Mouse (Mus musculus): Measurements from ENCODE around the gene Smc1a. TPM values are rescaled to one million over a fixed set of nuclear protein-coding genes. Genes with fewer than 3 reads are reported as not detected.

Smc1a gene
- 107 and 116 TPM in 2 replicates for polyA plus RNA-seq (2015; fragmentation: Nextera tagmentation; extraction: Ambion mirVana)

DNA sequence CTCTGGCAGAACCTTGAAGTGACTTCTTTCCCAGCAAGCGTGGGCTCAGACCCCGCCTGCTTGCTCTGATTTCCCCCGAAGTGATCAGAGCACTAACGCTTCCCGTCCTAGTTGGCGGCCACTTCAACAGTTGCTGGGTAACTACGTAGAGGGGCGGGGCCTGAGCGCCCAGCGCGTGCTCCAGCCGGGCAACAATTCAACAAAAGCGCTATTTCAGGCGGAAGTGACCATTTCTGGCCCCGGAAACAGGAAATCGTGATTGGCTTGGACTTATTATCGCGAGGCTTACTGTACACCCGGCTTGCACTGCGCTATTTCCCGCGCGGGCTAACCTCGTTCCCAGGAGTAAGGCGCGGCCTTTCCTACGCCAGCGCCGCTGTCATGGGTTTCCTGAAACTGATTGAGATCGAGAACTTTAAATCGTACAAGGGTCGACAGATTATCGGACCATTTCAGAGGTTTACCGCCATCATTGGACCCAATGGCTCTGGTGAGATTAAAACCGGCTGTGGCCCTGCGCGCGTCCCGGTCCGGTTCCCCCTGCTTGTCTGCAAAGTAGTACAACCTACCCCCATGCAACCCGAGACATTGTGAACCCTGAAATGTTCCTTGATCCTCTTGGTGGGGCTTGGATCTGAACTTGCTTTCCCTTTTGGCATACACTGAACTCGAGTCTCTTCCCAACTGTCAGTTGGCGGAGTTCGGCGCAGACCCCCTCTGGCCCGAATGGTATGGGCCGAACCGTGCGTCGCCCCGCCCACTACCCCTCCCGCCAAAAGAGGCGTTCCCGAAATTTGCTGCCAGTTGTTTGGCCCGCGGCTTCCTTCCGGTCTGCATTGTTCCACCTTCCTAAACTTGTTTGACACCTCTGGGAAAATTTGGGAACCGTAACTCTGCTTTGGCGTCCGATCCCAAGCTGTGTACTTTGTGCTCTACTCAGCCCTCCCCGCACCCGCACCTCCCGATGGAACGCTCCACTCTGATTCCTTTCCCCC is at the start of gene Smc1a, which contains the start of gene Ribc1:
Smc1a (plus strand) TSS at position 278 of the 995 bp plus-strand sequence.
Ribc1 (minus strand) TSS at position 145 of the 995 bp plus-strand sequence.
- Histone ChIP-seq H3K4me1 (peaks cover 6% of the 10 kb centered on the region; the same call in 1 of the 2 replicates), H3K4me3 (peak within 1 kb of the TSS; percentile 62), H3K36me3 (no peaks in the 10 kb centered on the region), H3K27ac (peak within 1 kb of the TSS; percentile 92), H3K9ac (peak within 1 kb of the TSS; percentile 70), H3K4me2 (peak within 1 kb of the TSS; percentile 58), H3K9me3 (no peaks in the 10 kb centered on the region), H3K27me3 (peaks cover 10% of the 10 kb centered on the region)
- WGBS = 16% methylated on average over 64 of the region's 64 CpGs
- ATAC-seq (ENCODE audit: borderline replicate concordance, extremely low read depth, low FRiP score, low TSS enrichment) = peak; percentile 98

DNA sequence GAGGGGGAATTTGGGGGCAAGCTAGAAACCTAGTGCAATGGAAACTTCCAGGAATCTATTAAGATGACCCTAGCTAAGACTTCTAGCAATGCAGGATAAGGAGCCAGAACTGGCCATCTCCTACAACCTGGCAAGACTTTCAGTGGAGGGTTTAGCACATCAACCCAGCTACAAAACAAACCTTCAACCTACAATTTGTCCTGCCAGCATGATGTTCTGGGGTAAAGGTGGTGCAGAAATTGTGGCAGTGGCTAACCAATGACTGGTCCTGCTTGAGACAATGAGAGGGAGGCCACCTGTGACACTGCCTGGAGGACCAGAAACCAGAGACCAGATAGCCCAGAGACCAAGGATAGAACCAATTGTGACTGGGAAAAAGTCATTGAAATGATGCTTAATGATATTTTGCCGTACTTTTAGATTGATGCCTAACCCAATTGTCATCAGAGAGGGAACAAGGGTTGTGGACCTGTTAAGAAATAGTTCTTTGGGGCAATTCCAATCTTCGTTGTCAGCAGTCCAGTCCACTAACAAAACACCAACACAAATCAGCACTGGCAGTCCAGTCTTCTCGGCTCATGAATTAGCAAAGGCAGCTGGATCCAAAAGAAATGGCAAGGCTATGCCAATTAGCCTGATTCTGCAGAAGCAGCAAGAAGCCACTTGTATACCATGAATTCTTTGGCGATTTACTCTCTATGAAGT is 17.1 kb upstream of the Smc1a start:
- 65% methylated on average over 4 of the region's 4 CpGs for WGBS
- no peak for ATAC-seq (ENCODE audit: borderline replicate concordance, extremely low read depth, low FRiP score, low TSS enrichment)
- peaks cover 31% of the 10 kb centered on the region; the same call in 1 of the 2 replicates for H3K27me3 ChIP-seq
- no peak overlapping the region for H3K4me3 ChIP-seq
- no peak overlapping the region for H3K4me2 ChIP-seq
- H3K27ac ChIP-seq = no peak overlapping the region
- H3K4me1 ChIP-seq = no peaks in the 10 kb centered on the region
- peaks cover 5% of the 10 kb centered on the region; the same call in 1 of the 2 replicates for H3K36me3 ChIP-seq
- H3K9me3 ChIP-seq = no peaks in the 10 kb centered on the region
- no peak overlapping the region for H3K9ac ChIP-seq

DNA sequence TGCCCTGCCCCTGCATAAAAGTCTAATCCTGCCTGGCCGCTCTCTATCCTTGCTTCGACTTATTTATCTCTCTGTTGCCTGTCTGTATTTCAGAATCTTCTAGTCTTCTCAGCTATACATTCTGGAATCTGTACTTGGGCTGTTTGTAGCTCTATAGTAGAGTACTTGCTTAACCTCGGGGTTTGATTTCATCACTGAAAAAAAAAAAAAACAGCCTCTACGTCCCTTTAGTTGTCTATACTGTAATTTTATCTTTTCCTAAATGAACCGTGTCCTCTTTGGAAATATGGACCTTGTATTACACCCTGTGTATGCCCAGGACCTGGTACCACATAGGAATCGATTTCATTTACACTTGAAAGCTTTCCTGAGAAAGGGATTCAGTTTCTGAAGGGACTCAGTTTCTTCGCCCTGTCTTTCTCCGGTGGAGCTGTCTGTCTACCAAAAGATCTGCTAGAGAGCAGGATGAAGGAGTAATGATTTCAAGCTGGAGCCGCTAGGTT is 15.0 kb upstream of the Smc1a start:
- H3K4me2 ChIP-seq = peak overlapping the region; percentile 61
- ATAC-seq (ENCODE audit: borderline replicate concordance, extremely low read depth, low FRiP score, low TSS enrichment) = no peak
- WGBS = 29% methylated on average over 9 of the region's 9 CpGs
- no peak overlapping the region for H3K27ac ChIP-seq
- peak overlapping the region; percentile 49 for H3K4me3 ChIP-seq
- no peak overlapping the region for H3K9ac ChIP-seq
- peaks cover 7% of the 10 kb centered on the region; the same call in 1 of the 2 replicates for H3K36me3 ChIP-seq
- peaks cover 31% of the 10 kb centered on the region; the same call in 1 of the 2 replicates for H3K27me3 ChIP-seq
- H3K4me1 ChIP-seq = no peaks in the 10 kb centered on the region
- no peaks in the 10 kb centered on the region for H3K9me3 ChIP-seq

DNA sequence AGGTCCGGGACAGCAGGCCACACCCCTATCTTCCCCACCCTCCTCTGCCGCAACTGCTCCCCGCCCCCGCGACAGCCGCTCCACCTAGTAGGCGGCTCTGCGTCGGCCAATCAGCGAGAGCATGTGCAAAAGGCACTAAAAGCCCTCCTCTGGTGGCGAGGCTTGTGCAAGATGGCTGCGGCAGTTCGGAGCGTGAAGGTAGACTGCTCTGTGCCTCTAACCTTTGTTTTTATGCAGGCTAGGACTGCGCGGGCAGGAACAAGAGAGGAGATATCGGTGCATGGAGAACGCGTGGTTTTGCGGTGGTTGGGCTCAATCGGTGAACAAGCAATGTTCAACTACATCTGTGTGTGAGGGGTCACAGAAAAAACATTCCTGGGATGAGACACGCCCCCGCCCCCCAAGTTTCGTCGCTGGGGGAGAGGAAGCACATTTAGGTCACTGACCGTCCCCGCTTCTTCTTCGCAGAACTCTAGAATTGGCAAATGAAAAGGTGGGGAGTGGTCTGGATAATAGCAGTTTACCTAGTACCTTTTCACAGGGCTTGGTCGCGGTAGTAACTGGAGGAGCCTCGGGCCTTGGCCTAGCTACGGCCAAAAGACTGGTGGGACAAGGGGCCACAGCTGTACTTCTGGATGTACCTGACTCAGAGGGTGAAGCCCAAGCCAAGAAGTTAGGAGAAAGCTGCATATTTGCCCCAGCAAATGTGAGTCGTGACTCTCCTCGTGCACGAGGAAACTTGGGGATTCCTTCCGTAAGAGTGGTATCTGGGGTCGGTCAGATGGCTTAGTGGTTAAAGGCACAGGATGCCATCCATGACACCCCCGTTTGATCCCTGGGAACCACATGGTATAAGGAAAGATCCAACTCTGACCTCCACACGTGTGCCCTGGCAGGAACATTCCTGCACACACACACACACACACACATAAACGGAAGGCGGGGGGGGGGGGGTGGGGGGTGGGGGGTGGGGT is 14.2 kb upstream of the Smc1a start, which contains the start of gene Hsd17b10:
Hsd17b10 (plus strand) TSS at position 109 of the 974 bp plus-strand sequence.
- H3K4me2 ChIP-seq = peak within 1 kb of the TSS; percentile 61

DNA sequence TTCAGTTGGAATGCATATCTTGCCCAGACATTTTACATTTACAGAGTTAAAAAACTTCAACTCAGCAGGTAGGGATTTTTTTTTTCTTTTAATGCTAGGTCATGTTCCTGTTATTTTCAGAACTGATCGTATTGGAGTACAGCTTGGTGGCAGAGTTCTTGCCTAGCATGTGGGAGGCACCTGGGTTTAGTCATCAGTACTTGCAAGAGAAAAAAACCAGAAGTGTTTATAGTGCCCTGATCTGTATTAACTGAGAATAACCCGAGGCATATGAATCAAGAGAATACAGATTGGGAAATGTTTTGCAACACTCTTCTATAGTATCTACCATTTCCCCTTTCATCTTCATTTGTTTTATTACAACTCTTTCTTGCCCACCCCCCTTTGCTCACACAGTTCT is 13.4 kb upstream of the Smc1a start:
- H3K9me3 ChIP-seq = no peaks in the 10 kb centered on the region
- no peaks in the 10 kb centered on the region for H3K4me1 ChIP-seq
- peaks cover 30% of the 10 kb centered on the region; the same call in 1 of the 2 replicates for H3K27me3 ChIP-seq
- no peak overlapping the region for H3K27ac ChIP-seq
- WGBS = 68% methylated on average over 2 of the region's 2 CpGs
- peaks cover 7% of the 10 kb centered on the region; the same call in 1 of the 2 replicates for H3K36me3 ChIP-seq
- 0 out of 2 replicates have a peak overlapping the region, but pooled peaks have one; percentile 49 for H3K4me3 ChIP-seq
- no peak for ATAC-seq (ENCODE audit: borderline replicate concordance, extremely low read depth, low FRiP score, low TSS enrichment)
- H3K4me2 ChIP-seq = peak overlapping the region; percentile 61; the same call in 1 of the 2 replicates
- H3K9ac ChIP-seq = no peak overlapping the region

More for the DNA sequence above, 14.2 kb upstream of the Smc1a start, which contains the start of gene Hsd17b10:
- Histone ChIP-seq H3K27ac (peak within 1 kb of the TSS; percentile 64), H3K4me3 (peak within 1 kb of the TSS; percentile 49), H3K36me3 (peaks cover 7% of the 10 kb centered on the region; the same call in 1 of the 2 replicates), H3K27me3 (peaks cover 28% of the 10 kb centered on the region; the same call in 1 of the 2 replicates), H3K9ac (peak within 1 kb of the TSS; percentile 44), H3K9me3 (no peaks in the 10 kb centered on the region), H3K4me1 (no peaks in the 10 kb centered on the region)
- ATAC-seq (ENCODE audit: borderline replicate concordance, extremely low read depth, low FRiP score, low TSS enrichment) = peak; percentile 97
- WGBS = 20% methylated on average over 40 of the region's 41 CpGs

DNA sequence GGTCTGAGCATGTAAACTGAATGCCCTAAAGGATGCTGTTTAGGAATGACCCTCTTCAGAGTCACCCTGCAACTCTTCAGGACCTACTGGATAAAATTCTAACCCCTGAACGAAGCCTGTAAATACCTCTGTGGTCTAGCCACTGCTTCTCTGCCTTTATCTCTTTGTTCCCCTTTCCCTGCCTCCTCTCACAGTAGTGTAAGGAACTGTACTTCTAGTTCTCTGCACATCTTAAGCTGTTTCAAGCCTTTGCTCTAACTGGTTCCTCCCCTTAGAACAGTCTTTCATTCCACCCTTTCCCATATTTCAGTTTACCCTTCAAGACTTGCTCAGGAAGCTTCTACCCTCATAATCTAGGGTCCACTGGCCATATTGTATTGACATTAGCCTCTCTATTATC is 8.4 kb upstream of the Smc1a start:
- 68% methylated on average over 1 of the region's 1 CpGs for WGBS
- Histone ChIP-seq H3K4me2 (no peak overlapping the region), H3K4me1 (no peaks in the 10 kb centered on the region), H3K4me3 (no peak overlapping the region), H3K36me3 (peaks cover 7% of the 10 kb centered on the region; the same call in 1 of the 2 replicates), H3K27me3 (peaks cover 16% of the 10 kb centered on the region; the same call in 1 of the 2 replicates), H3K9ac (no peak overlapping the region), H3K9me3 (no peaks in the 10 kb centered on the region), H3K27ac (no peak overlapping the region)
- ATAC-seq (ENCODE audit: borderline replicate concordance, extremely low read depth, low FRiP score, low TSS enrichment) = no peak

DNA sequence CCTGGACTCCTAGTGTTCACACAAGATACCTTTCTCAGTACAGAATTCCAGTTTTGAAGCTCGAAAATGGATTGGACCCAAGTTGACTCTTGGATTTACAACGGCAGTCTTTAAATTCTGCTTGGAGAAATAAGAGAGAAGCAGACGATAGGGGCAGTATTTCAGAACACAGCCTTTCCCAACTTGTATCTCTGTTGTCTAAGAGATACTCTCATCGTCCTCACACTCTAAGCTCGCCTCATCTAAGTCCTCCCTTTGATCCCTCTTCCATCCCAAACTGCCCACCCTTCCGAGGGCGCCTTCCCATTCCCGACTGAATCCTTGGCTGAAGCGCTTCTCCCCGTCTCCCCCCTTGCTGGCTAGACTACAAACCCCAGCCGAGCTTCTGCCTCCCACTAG is 477 bp upstream of the Smc1a start:
- Histone ChIP-seq H3K4me3 (peak overlapping the region; percentile 62), H3K9me3 (no peaks in the 10 kb centered on the region), H3K9ac (peak overlapping the region; percentile 61), H3K4me2 (peak overlapping the region; percentile 57), H3K36me3 (no peaks in the 10 kb centered on the region), H3K27ac (peak overlapping the region; percentile 92), H3K27me3 (peaks cover 12% of the 10 kb centered on the region), H3K4me1 (peaks cover 6% of the 10 kb centered on the region; the same call in 1 of the 2 replicates)
- peak; percentile 49; the same call in 1 of the 2 replicates for ATAC-seq (ENCODE audit: borderline replicate concordance, extremely low read depth, low FRiP score, low TSS enrichment)
- WGBS = 11% methylated on average over 11 of the region's 11 CpGs

DNA sequence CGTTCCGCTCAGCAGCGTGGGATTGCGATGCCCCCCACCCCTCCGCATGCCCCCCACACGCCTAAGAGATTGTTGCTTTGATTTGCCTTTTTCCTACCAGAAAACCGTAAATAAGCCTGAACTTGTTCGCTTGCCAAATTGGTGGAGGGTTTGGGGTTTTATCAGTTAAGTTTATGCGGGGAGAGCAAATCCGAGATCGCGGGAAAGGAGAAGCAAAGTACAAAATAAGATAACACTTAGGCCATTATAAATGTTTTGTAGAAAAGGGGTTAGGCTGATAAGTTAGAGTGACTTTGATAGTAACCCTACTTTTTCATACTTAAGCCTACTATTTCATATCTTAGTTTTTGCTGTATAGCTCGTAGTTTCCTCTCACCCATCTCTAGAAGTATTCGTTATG is 958 bp downstream of the Smc1a start:
- H3K27me3 ChIP-seq = peaks cover 10% of the 10 kb centered on the region
- ATAC-seq (ENCODE audit: borderline replicate concordance, extremely low read depth, low FRiP score, low TSS enrichment) = no peak
- peak overlapping the region; percentile 91 for H3K27ac ChIP-seq
- H3K4me3 ChIP-seq = peak overlapping the region; percentile 62
- peak overlapping the region; percentile 50 for H3K9ac ChIP-seq
- peak overlapping the region; percentile 58 for H3K4me2 ChIP-seq
- peaks cover 6% of the 10 kb centered on the region; the same call in 1 of the 2 replicates for H3K4me1 ChIP-seq
- H3K9me3 ChIP-seq = no peaks in the 10 kb centered on the region
- no peaks in the 10 kb centered on the region for H3K36me3 ChIP-seq
- WGBS = 16% methylated on average over 14 of the region's 14 CpGs

DNA sequence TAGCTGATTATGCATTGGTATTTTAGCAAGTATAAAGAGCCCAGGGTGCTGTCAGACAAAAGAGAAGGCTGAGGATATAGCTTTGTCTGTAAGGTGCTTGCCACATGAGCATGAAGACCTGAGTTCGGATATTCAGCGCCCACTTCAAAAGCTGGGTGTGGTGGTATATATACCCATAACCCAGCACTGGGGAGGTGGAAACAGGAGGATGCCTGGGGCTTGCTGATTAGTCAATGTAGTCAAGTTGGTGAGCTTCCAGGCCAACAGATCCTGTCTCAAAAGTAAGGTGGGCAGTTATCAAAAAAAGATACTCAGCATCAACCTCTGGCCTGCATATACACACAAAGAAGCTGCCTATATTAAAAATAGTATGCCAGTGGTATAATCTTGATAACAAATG is 3.1 kb downstream of the Smc1a start:
- Histone ChIP-seq H3K36me3 (no peaks in the 10 kb centered on the region), H3K27me3 (peaks cover 15% of the 10 kb centered on the region), H3K9ac (no peak overlapping the region), H3K27ac (no peak overlapping the region), H3K4me3 (no peak overlapping the region), H3K4me1 (peaks cover 6% of the 10 kb centered on the region; the same call in 1 of the 2 replicates), H3K9me3 (no peaks in the 10 kb centered on the region), H3K4me2 (no peak overlapping the region)
- 87% methylated on average over 2 of the region's 2 CpGs for WGBS
- no peak for ATAC-seq (ENCODE audit: borderline replicate concordance, extremely low read depth, low FRiP score, low TSS enrichment)

DNA sequence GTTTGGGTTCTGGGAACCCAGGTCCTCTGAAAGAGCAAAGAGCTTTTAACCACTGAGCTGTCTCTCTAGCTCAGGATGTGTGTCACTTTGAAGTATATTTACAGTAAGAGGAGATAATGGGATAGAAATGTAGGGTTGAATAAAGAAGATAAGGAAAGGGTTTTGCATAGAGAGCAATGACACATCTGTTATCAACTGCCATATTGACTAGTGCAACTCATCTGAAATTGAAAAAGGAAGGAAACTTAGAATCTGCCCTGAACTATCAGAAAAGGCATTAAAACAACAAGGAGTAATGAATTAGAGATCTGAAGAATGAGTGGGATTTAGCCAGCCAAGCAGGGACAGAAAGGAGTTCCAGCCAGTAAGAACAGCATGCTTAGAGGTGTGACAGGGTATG is 23.6 kb downstream of the Smc1a start:
- peaks cover 31% of the 10 kb centered on the region for H3K36me3 ChIP-seq
- H3K27me3 ChIP-seq = peaks cover 15% of the 10 kb centered on the region; the same call in 1 of the 2 replicates
- H3K4me3 ChIP-seq = no peak overlapping the region
- H3K27ac ChIP-seq = no peak overlapping the region
- H3K4me2 ChIP-seq = no peak overlapping the region
- H3K9me3 ChIP-seq = no peaks in the 10 kb centered on the region
- no peak overlapping the region for H3K9ac ChIP-seq
- no peaks in the 10 kb centered on the region for H3K4me1 ChIP-seq
- no peak for ATAC-seq (ENCODE audit: borderline replicate concordance, extremely low read depth, low FRiP score, low TSS enrichment)
